Mouse (Mus musculus) c-Kit-negative CD71-positive TER-119-positive erythroid progenitor cells, embryonic 14.5 days (primary cell): ENCODE data around the gene Gm4187.
"Not testable (repeated sequence)": the region's sequence is repeated elsewhere in the genome, so short reads cannot be mapped to it uniquely, and the experiment has no call there.

Source experiments
- DNase-seq: peaks from one replicate; pipeline ENCODE4 v3.0.0-alpha.2; 2013; ENCODE audit warnings: low read depth, low spot score

Gene Gm4187

DNA sequence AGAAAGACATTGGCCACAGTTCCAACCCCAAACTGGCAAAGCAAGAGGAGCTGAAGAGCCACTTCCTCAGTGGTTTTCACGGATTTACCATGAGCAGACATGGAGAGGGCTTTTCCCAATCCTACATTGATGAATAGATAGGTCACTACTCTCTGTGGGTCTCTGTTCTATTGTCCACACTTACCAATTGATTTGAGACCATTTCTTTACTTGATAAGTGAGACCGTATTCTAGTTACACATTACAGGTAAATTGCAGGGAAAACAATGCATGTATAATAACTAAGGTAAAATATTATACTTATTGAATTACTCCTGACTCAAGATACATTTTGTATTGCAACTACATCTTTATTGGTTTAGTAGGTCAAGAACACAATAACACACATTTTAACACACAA lies at the start of gene Gm4187:
TSS of gene Gm4187 (minus strand) at position 101 of the 400 bp plus-strand sequence.
- not testable (repeated sequence) for DNase-seq

DNA sequence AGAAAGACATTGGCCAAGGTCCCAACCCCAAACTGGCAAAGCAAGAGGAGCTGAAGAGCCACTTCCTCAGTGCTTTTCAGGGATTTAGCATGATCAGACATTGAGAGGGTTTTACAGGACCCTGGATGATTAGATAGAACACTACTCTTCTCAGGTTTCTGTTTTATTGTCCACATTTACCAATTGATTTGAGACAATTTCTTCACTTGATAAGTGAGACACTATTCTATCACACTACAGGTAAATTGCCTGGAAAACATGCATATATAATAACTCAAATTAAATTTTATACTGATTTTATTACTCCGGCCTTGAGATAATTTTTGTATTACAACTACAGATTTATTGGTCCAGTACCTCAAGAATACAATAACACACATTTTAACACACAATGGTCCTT lies 41.4 kb upstream of the Gm4187 start, which contains the start of gene Gm8660:
TSS of gene Gm8660 (minus strand) at position 101 of the 400 bp plus-strand sequence.
- not testable (repeated sequence) for DNase-seq
